Comparison of ENCODE assay signal across 26 mouse cellular contexts in the genomic region with DNA sequence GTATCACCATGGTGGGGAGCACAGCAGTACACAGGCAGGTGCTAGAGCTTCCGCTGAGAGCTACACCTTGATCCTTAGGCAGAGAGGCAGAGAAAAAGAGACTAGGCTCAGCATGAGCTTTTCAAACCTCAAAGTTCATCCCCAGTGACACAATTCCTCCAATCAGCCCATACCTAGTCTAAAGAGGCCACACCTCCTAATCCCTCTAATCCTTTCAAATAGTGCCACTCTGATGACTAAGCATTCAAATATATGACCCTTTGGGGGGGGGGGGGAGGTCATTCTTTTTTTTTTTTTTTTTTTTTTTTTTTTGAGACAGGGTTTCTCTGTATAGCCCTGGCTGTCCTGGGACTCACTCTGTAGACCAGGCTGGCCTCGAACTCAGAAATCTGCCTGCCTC. TPM values are rescaled to one million over a fixed set of nuclear protein-coding genes. Genes with fewer than 3 reads are reported as not detected.
DNase-seq lines count a peak whose midpoint lies in the region; ATAC-seq and TF ChIP-seq lines count a peak whose summit lies in the region.
"Had no signal": no experiment of that assay in that cellular context is flagged by ENCODE, and none has a peak within 500 bp of the region (broad histone marks: within the 10 kb centered on the region; RNA-seq: fewer than 3 reads in every experiment).

No protein-coding gene starts in this region.

- H3K27ac ChIP-seq in heart, embryonic 11.5 days (ENCODE audit: low read depth, low read length): no peak overlapping the region
- no peak overlapping the region for H3K27ac ChIP-seq in stomach, postnatal 0 days (replicated peaks)
- H3K27ac ChIP-seq: embryonic facial prominence, embryonic 13.5 days; embryonic facial prominence, embryonic 15.5 days; forebrain, embryonic 10.5 days; forebrain, embryonic 12.5 days had no signal

- ATAC-seq in heart, embryonic 11.5 days (replicated peaks; ENCODE audit: insufficient number of reproducible peaks, low FRiP score, low TSS enrichment): no peak
- ATAC-seq in stomach, postnatal 0 days (ENCODE audit: low FRiP score, low TSS enrichment): no peak
- ATAC-seq: activated CD4-positive, CD25-positive, alpha-beta regulatory T cell, adult 4 months; CD4-positive, CD25-positive, alpha-beta regulatory T cell, adult 4 months; forebrain, embryonic 14.5 days; forebrain, embryonic 16.5 days had no signal

- H3K4me3 ChIP-seq in heart, embryonic 11.5 days (ENCODE audit: low read depth, low read length): no peak overlapping the region
- no peak overlapping the region for H3K4me3 ChIP-seq in stomach, postnatal 0 days (ENCODE audit: low read depth, low read length)
- H3K4me3 ChIP-seq: embryonic facial prominence, embryonic 13.5 days; embryonic facial prominence, embryonic 15.5 days; erythroblast, embryonic 14.5 days; forebrain, embryonic 10.5 days; forebrain, embryonic 12.5 days had no signal

- H3K36me3 ChIP-seq in heart, embryonic 11.5 days (ENCODE audit: control insufficient read depth, insufficient read depth, low read length): no peaks in the 10 kb centered on the region
- H3K36me3 ChIP-seq in stomach, postnatal 0 days (ENCODE audit: control insufficient read depth, insufficient read depth, low read length): no peaks in the 10 kb centered on the region
- H3K36me3 ChIP-seq: embryonic facial prominence, embryonic 13.5 days; embryonic facial prominence, embryonic 15.5 days; forebrain, embryonic 10.5 days; forebrain, embryonic 12.5 days had no signal

- no peak for TF ChIP-seq CTCF in stomach, postnatal 0 days (IDR thresholded peaks at IDR 0.05; ENCODE audit: low read depth)

- H3K4me1 ChIP-seq in heart, embryonic 11.5 days (ENCODE audit: control insufficient read depth, insufficient read depth, low read length): peaks cover 3% of the 10 kb centered on the region; the same call in 1 of the 2 replicates
- no peaks in the 10 kb centered on the region for H3K4me1 ChIP-seq in stomach, postnatal 0 days (replicated peaks; ENCODE audit: control insufficient read depth, insufficient read depth)
- H3K4me1 ChIP-seq: embryonic facial prominence, embryonic 13.5 days; embryonic facial prominence, embryonic 15.5 days; forebrain, embryonic 10.5 days; forebrain, embryonic 12.5 days had no signal

- 82% methylated on average over 2 of the region's 2 CpGs for WGBS in heart, embryonic 11.5 days (ENCODE audit: insufficient replicate concordance)
- 92% methylated on average over 2 of the region's 2 CpGs for WGBS in stomach, postnatal 0 days

- no peak for TF ChIP-seq EP300 in stomach, postnatal 0 days (optimal IDR thresholded peaks at IDR 0.05)

- DNase-seq in heart, adult 11 months: peak; percentile 59
- peak; percentile 14 for DNase-seq in testis, postnatal 10 days (ENCODE audit: low spot score)
- no peak for DNase-seq in testis, postnatal 14 days (ENCODE audit: low spot score)
- peak; percentile 6 for DNase-seq in stomach, postnatal 0 days (ENCODE audit: low spot score)
- no peak for DNase-seq in cerebellum, adult 9-10 months
- DNase-seq: adrenal gland, adult 8-10 months; adrenal gland, postnatal 14 days; adrenal gland, postnatal 36 days; B cell, adult 2 months; cerebellum, adult 11-12 months; cerebellum, adult 2 months; cerebellum, adult 9-11 months; cerebellum, postnatal 14 days; cerebellum, postnatal 36 days; embryo, embryonic 11 days had no signal

- H3K9ac ChIP-seq in heart, embryonic 11.5 days (ENCODE audit: low read depth, low read length): no peak overlapping the region
- H3K9ac ChIP-seq in stomach, postnatal 0 days (ENCODE audit: low read length): no peak overlapping the region
- H3K9ac ChIP-seq: embryonic facial prominence, embryonic 13.5 days; embryonic facial prominence, embryonic 15.5 days; forebrain, embryonic 12.5 days had no signal

- H3K4me2 ChIP-seq in heart, embryonic 11.5 days: no peak overlapping the region
- H3K4me2 ChIP-seq in stomach, postnatal 0 days (replicated peaks; ENCODE audit: low read depth): no peak overlapping the region
- H3K4me2 ChIP-seq: embryonic facial prominence, embryonic 13.5 days; embryonic facial prominence, embryonic 15.5 days; forebrain, embryonic 12.5 days had no signal

- H3K27me3 ChIP-seq in heart, embryonic 11.5 days (ENCODE audit: control insufficient read depth, insufficient read depth, low read length): no peaks in the 10 kb centered on the region
- no peaks in the 10 kb centered on the region for H3K27me3 ChIP-seq in stomach, postnatal 0 days (ENCODE audit: control insufficient read depth, insufficient read depth, low read length)
- H3K27me3 ChIP-seq: CH12.LX; embryonic facial prominence, embryonic 13.5 days; embryonic facial prominence, embryonic 15.5 days; forebrain, embryonic 12.5 days had no signal

- peaks cover 12% of the 10 kb centered on the region for H3K9me3 ChIP-seq in heart, embryonic 11.5 days (replicated peaks; ENCODE audit: control insufficient read depth, low read length)
- H3K9me3 ChIP-seq in stomach, postnatal 0 days (ENCODE audit: control insufficient read depth, low read length): no peaks in the 10 kb centered on the region
- H3K9me3 ChIP-seq: embryonic facial prominence, embryonic 15.5 days had no signal

RNA-seq across cellular contexts. Expression of a gene that starts 41.2 kb away (rescaled TPM):
- 18.7 and 21.8 TPM in 2 replicates for polyA plus RNA-seq in heart, embryonic 11.5 days (2014; fragmentation: Nextera tagmentation; extraction: Ambion mirVana)
- 14.2 and 16.2 TPM in 2 replicates for polyA plus RNA-seq in stomach, postnatal 0 days (2015; fragmentation: Nextera tagmentation; extraction: Ambion mirVana)

Comparison
In these comparisons a context has a peak if more than half of its experiments do, and no peak if none do; other contexts are left out.
1. DNase-seq: peak in heart, adult 11 months (single experiment), testis, postnatal 10 days (single experiment) and stomach, postnatal 0 days (single experiment); none in testis, postnatal 14 days (single experiment) and cerebellum, adult 9-10 months (single experiment).